Mouse (Mus musculus): ENCODE measurements around the gene Ms4a7. TPM values are rescaled to one million over a fixed set of nuclear protein-coding genes. Genes with fewer than 3 reads are reported as not detected.

The Ms4a7 gene
- polyA plus RNA-seq, 1 experiment, result 1.0 TPM

GRCm38 (mm10) chr19:11280223-11280622, 55.7 kb downstream of the Ms4a7 start:
- TF ChIP-seq CTCF (IDR thresholded peaks at IDR 0.05; ENCODE audit: extremely low read depth, insufficient read depth, low read length), result no peak
- no peak for TF ChIP-seq POLR2A (IDR thresholded peaks at IDR 0.05; ENCODE audit: extremely low read depth, insufficient read depth, low read length)
- no peak overlapping the region for H3K27ac ChIP-seq (ENCODE audit: insufficient read depth, low read length)
- no peaks in the 10 kb centered on the region for H3K4me1 ChIP-seq (ENCODE audit: control insufficient read depth, insufficient read depth, low read length)
- H3K4me3 ChIP-seq (ENCODE audit: insufficient read depth, low read length), result no peak overlapping the region

GRCm38 (mm10) chr19:11276431-11276830, 59.5 kb downstream of the Ms4a7 start:
- Histone ChIP-seq H3K27ac (ENCODE audit: insufficient read depth, low read length) (no peak overlapping the region), H3K4me1 (ENCODE audit: control insufficient read depth, insufficient read depth, low read length) (no peaks in the 10 kb centered on the region)
- TF ChIP-seq POLR2A (IDR thresholded peaks at IDR 0.05; ENCODE audit: extremely low read depth, insufficient read depth, low read length), result no peak
- no peak for TF ChIP-seq CTCF (IDR thresholded peaks at IDR 0.05; ENCODE audit: extremely low read depth, insufficient read depth, low read length)

More at GRCm38 (mm10) chr19:11276431-11276830, 59.5 kb downstream of the Ms4a7 start:
- no peak overlapping the region for H3K4me3 ChIP-seq (ENCODE audit: insufficient read depth, low read length)

Other genes starting within 250 kb of the Ms4a7 start
- gene 1700017D01Rik, start 205.3 kb downstream of the Ms4a7 start, polyA plus RNA-seq (2012; rRNA removed), result not detected in 2 replicates
- gene 1700025F22Rik, start 170.8 kb downstream of the Ms4a7 start, polyA plus RNA-seq (2012; rRNA removed), result not detected in 2 replicates
- gene Ms4a13, start 139.4 kb downstream of the Ms4a7 start, polyA plus RNA-seq (2012; rRNA removed), result not detected in 2 replicates
- gene Ms4a12, start 103.7 kb downstream of the Ms4a7 start, polyA plus RNA-seq (2012; rRNA removed), result not detected in 2 replicates
- 0.04 and 0.10 TPM in 2 replicates for gene Ms4a1, start 69.9 kb downstream of the Ms4a7 start, polyA plus RNA-seq (2012; rRNA removed)
- not detected in 2 replicates for gene Ms4a5, start 52.3 kb downstream of the Ms4a7 start, polyA plus RNA-seq (2012; rRNA removed)
- gene Ms4a14, start 21.7 kb downstream of the Ms4a7 start, polyA plus RNA-seq (2012; rRNA removed), result 0.08 and 0.15 TPM in 2 replicates
- gene Ms4a4a, start 39.4 kb upstream of the Ms4a7 start, polyA plus RNA-seq (2012; rRNA removed), result 0.17 and 0.21 TPM in 2 replicates
- gene Ms4a4c, start 68.6 kb upstream of the Ms4a7 start, polyA plus RNA-seq (2012; rRNA removed), result 0.17 TPM in 1 of 2 replicates, not detected in the other
- gene Ms4a4b, start 107.4 kb upstream of the Ms4a7 start, polyA plus RNA-seq (2012; rRNA removed), result 0.44 and 0.78 TPM in 2 replicates
- 0.86 and 1.3 TPM in 2 replicates for gene Ms4a6c, start 133.2 kb upstream of the Ms4a7 start, polyA plus RNA-seq (2012; rRNA removed)
- 0.31 and 0.62 TPM in 2 replicates for gene Gm8369, start 149.8 kb upstream of the Ms4a7 start, polyA plus RNA-seq (2012; rRNA removed)
- 2.0 and 2.2 TPM in 2 replicates for gene Ms4a6b, start 180.4 kb upstream of the Ms4a7 start, polyA plus RNA-seq (2012; rRNA removed)
- gene Ms4a4d, start 200.7 kb upstream of the Ms4a7 start, polyA plus RNA-seq (2012; rRNA removed), result not detected in 2 replicates